Mouse (Mus musculus): Measurements from ENCODE around the gene Ripply3.

- TF ChIP-seq USF2 (conservative IDR thresholded peaks at IDR 0.05; ENCODE audit: low read depth, low read length) (no peak), EP300 (IDR thresholded peaks at IDR 0.05; ENCODE audit: low read length) (no peak), POLR2A (IDR thresholded peaks at IDR 0.05; ENCODE audit: low read depth, low read length) (no peak), MAFK (IDR thresholded peaks at IDR 0.05; ENCODE audit: insufficient replicate concordance, low read length) (no peak), CTCF (conservative IDR thresholded peaks at IDR 0.05 in 1 of 2, IDR thresholded peaks at IDR 0.05 in 1 of 2; ENCODE audit: low read depth in 2 of 2, low read length in 2 of 2) (no peak), RAD21 (IDR thresholded peaks at IDR 0.05; ENCODE audit: low read depth, low read length) (no peak), POLR2AphosphoS2 (IDR thresholded peaks at IDR 0.05; ENCODE audit: low read depth, low read length) (no peak), ZNF384 (IDR thresholded peaks at IDR 0.05; ENCODE audit: low read depth, low read length) (no peak), ZMIZ1 (IDR thresholded peaks at IDR 0.05; ENCODE audit: low read depth, low read length) (no peak), ETS1 (conservative IDR thresholded peaks at IDR 0.05; ENCODE audit: low read depth, low read length) (no peak)
These were observed 19.0 kb downstream of the Ripply3 start for GRCm38 (mm10) chr16:94347080-94347731.

All from CH12.LX (cell line).